Mouse (Mus musculus) B cell, adult 2 months (primary cell): ENCODE data around the gene Ppfia2.

Source experiments
- DNase-seq, 2 experiments: peaks; one replicate each; pipeline ENCODE4 v3.0.0; 2022

The Ppfia2 gene

GRCm38 (mm10) chr10:106924334-106924733 is 454.2 kb downstream of the Ppfia2 start:
- no peak for DNase-seq

GRCm38 (mm10) chr10:106924798-106925197 is 454.7 kb downstream of the Ppfia2 start:
- no peak for DNase-seq

- DNase-seq = no peak
Measured at GRCm38 (mm10) chr10:106928576-106929332, 458.6 kb downstream of the Ppfia2 start.

GRCm38 (mm10) chr10:106932571-106933073 is 462.5 kb downstream of the Ppfia2 start:
- no peak for DNase-seq

GRCm38 (mm10) chr10:106936996-106937395 is 466.9 kb downstream of the Ppfia2 start:
- DNase-seq = no peak

GRCm38 (mm10) chr10:106938851-106939250 is 468.7 kb downstream of the Ppfia2 start:
- no peak for DNase-seq

- no peak for DNase-seq
Measured at GRCm38 (mm10) chr10:106939441-106939840, 469.3 kb downstream of the Ppfia2 start.

- DNase-seq = no peak
Measured at GRCm38 (mm10) chr10:106941380-106941779, 471.2 kb downstream of the Ppfia2 start.

- no peak for DNase-seq
Measured at GRCm38 (mm10) chr10:106959026-106959425, 488.9 kb downstream of the Ppfia2 start.

GRCm38 (mm10) chr10:106975193-106976141 is 505.3 kb downstream of the Ppfia2 start:
- DNase-seq = no peak
